Mouse (Mus musculus): Measurements from ENCODE around the gene Bcas3. TPM values are rescaled to one million over a fixed set of nuclear protein-coding genes. Genes with fewer than 3 reads are reported as not detected.

The Bcas3 gene
- polyA plus RNA-seq, 1 experiment from 2014 or later: 26.0 TPM

DNA sequence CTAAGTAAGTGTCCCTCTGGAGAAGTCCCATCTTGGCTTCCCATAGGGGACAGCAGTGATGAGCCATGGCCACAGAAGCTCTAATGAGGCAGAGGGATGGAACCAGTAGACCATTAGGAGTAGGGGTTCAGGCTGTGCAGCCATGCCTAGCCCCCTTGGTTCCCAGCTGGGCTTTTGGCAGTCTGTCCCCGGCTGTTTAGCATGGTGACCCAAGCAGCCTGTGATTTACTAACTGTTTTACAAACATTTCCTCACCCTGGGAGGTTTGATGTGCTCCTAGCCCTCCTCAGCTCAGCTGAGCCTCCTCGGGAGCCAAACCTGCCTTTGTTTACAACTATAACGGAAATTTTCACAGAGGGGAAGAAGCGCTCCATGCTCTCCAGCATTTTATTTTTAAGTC is 322.3 kb downstream of the Bcas3 start:
- Histone ChIP-seq H3K36me3 (ENCODE audit: insufficient read depth, low read length) (no peaks in the 10 kb centered on the region), H3K27me3 (replicated peaks; ENCODE audit: insufficient read depth, low read length) (no peaks in the 10 kb centered on the region), H3K27ac (ENCODE audit: low read length) (peak overlapping the region; percentile 79), H3K4me1 (ENCODE audit: insufficient read depth, low read depth, low read length) (peaks cover 15% of the 10 kb centered on the region; the same call in 1 of the 2 replicates), H3K4me3 (ENCODE audit: low read depth, low read length) (no peak overlapping the region), H3K9ac (replicated peaks; ENCODE audit: low read depth) (0 out of 2 replicates have a peak overlapping the region, but pooled peaks have one; percentile 1), H3K9me3 (ENCODE audit: low read length) (no peaks in the 10 kb centered on the region), H3K4me2 (replicated peaks; ENCODE audit: low read depth, low read length) (no peak overlapping the region)
- peak; percentile 47 for ATAC-seq
- peak; percentile 64 for DNase-seq (ENCODE audit: low spot score)
- TF ChIP-seq CTCF (IDR thresholded peaks at IDR 0.05): no peak
- TF ChIP-seq EP300 (IDR thresholded peaks at IDR 0.05): peak; percentile 42; the same call in 1 of the 2 replicates
- 27% methylated on average over 4 of the region's 4 CpGs for WGBS

DNA sequence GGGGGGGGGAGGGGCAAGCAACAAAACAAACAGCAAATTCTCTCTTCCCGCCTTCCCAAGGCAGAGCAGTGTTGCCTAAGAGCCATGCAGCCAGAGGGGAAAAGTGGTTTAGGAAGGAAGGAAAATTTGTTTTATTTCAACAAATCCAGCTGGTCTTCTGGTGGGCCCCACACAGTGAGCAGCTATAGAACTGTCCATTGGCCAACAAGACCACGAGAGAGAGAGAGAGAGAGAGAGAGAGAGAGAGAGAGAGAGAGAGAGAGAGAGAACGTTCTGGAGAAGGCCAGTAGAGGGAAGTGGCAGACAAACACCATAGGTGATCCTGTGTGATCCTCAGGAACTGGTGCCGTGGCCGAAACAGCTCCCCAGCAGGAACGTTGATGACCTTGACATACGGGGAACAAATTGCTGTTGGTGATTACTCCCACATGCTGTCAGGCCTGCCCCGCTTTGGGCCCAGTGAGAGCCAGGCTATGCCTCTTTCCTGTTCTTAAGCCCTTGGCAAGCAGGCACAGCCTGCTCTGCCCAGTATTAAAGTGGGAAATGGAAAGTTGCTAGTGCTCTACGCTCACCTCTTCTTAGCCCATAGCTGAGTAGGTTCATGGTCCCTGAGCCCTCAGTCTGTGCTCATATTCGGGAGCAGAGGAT is 323.5 kb downstream of the Bcas3 start:
- Histone ChIP-seq H3K27ac (ENCODE audit: low read length) (peak overlapping the region; percentile 79), H3K4me2 (replicated peaks; ENCODE audit: low read depth, low read length) (no peak overlapping the region), H3K9me3 (ENCODE audit: low read length) (no peaks in the 10 kb centered on the region), H3K4me1 (ENCODE audit: insufficient read depth, low read depth, low read length) (peaks cover 15% of the 10 kb centered on the region; the same call in 1 of the 2 replicates), H3K27me3 (replicated peaks; ENCODE audit: insufficient read depth, low read length) (no peaks in the 10 kb centered on the region), H3K9ac (replicated peaks; ENCODE audit: low read depth) (no peak overlapping the region), H3K4me3 (ENCODE audit: low read depth, low read length) (no peak overlapping the region), H3K36me3 (ENCODE audit: insufficient read depth, low read length) (no peaks in the 10 kb centered on the region)
- 29% methylated on average over 10 of the region's 10 CpGs for WGBS
- ATAC-seq (peak; percentile 51), DNase-seq (ENCODE audit: low spot score) (peak; percentile 84)
- TF ChIP-seq CTCF (IDR thresholded peaks at IDR 0.05): peak; percentile 37; the same call in 1 of the 2 replicates
- TF ChIP-seq EP300 (IDR thresholded peaks at IDR 0.05): no peak

DNA sequence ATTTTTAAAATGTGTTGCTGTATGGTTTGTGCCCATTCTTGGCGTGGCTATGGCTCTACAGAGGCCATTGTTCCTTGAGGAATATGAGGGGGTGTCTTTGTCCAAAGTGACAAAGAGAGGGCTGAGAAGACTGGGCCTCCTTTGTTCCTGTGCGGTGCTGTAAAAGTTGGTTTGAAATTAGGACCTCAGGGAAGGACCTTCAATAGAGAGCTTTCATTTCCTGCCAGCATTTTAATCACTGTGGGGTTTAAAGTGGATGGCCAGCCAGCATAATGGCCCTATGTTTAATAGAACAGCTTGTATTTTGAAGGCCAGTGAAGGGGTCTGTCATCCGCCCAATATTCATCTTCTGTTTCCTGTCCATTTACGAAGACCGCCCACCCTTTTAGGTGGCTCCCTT is 325.7 kb downstream of the Bcas3 start:
- no peaks in the 10 kb centered on the region for H3K27me3 ChIP-seq (replicated peaks; ENCODE audit: insufficient read depth, low read length)
- H3K4me2 ChIP-seq (replicated peaks; ENCODE audit: low read depth, low read length): no peak overlapping the region
- no peaks in the 10 kb centered on the region for H3K36me3 ChIP-seq (ENCODE audit: insufficient read depth, low read length)
- H3K27ac ChIP-seq (ENCODE audit: low read length): peak overlapping the region; percentile 26; the same call in 1 of the 2 replicates
- H3K4me3 ChIP-seq (ENCODE audit: low read depth, low read length): no peak overlapping the region
- ATAC-seq (no peak), DNase-seq (ENCODE audit: low spot score) (no peak)
- H3K4me1 ChIP-seq (ENCODE audit: insufficient read depth, low read depth, low read length): peaks cover 15% of the 10 kb centered on the region; the same call in 1 of the 2 replicates
- 50% methylated on average over 5 of the region's 5 CpGs for WGBS
- H3K9me3 ChIP-seq (ENCODE audit: low read length): no peaks in the 10 kb centered on the region
- no peak overlapping the region for H3K9ac ChIP-seq (replicated peaks; ENCODE audit: low read depth)
- no peak for TF ChIP-seq CTCF (IDR thresholded peaks at IDR 0.05)
- TF ChIP-seq EP300 (IDR thresholded peaks at IDR 0.05): no peak

DNA sequence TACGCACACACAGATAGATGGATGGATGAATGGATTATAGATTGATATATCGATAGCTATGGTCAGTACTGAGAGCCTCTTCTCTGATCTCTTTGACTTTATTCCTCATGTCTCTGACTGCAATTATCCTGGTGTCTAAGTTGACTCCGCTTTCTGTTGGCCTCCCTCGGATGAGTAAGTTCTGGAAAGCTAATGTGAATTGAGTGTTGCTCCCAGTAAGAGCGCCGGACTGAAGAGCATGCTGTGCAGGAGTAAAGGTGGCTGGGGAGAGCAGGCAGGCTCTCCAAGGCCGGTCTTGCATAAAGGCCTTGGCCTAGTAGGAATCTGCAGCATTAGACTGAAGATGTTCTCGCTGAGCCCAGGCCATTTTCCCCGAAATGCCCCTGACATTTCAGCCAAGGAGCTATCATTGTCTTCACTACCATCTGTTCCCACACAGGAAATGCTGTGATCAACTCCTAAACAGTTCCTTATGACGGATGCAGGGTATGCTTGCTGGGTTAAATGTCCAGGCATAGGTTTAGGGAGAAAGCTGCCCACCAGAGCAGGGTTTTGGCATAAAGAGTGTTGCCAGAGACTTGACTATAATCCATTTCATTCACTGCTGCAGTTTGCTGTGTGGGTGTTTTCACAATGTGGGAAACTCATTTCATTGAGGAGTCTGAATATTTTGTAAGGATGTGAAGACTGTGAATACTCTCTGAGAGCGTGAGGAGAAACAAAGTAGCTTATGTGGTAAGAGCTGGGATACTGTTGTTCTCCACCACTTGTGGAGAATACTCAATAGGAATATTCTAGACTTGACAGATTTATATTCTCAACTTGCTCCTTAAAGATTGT is 328.8 kb downstream of the Bcas3 start:
- Histone ChIP-seq H3K9me3 (ENCODE audit: low read length) (no peaks in the 10 kb centered on the region), H3K27me3 (replicated peaks; ENCODE audit: insufficient read depth, low read length) (no peaks in the 10 kb centered on the region), H3K9ac (replicated peaks; ENCODE audit: low read depth) (no peak overlapping the region), H3K27ac (ENCODE audit: low read length) (peak overlapping the region; percentile 28; the same call in 1 of the 2 replicates), H3K4me2 (replicated peaks; ENCODE audit: low read depth, low read length) (no peak overlapping the region), H3K4me1 (ENCODE audit: insufficient read depth, low read depth, low read length) (peaks cover 3% of the 10 kb centered on the region; the same call in 1 of the 2 replicates), H3K36me3 (ENCODE audit: insufficient read depth, low read length) (no peaks in the 10 kb centered on the region), H3K4me3 (ENCODE audit: low read depth, low read length) (no peak overlapping the region)
- no peak for ATAC-seq
- no peak for TF ChIP-seq CTCF (IDR thresholded peaks at IDR 0.05)
- TF ChIP-seq EP300 (IDR thresholded peaks at IDR 0.05): no peak
- no peak for DNase-seq (ENCODE audit: low spot score)
- WGBS: 79% methylated on average over 11 of the region's 11 CpGs

DNA sequence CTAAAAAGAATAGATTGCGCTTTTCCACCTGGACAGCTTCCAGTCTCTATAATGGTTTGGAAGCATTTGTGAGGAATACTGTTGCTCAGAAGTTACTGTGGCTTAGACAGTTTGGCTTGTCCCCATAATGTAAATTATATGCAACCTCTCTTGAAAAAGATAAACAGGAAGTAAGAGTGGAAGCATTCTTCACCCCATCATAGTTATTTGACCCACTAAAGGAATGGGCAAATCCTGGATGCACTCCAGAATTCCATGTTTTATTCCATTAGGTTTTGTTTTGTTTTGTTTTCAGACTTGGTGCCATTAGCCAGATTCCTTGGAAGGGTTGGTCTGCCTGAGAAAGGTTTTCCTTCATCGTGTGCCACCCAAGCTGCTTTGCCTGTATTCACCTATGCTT is 332.0 kb downstream of the Bcas3 start:
- Histone ChIP-seq H3K36me3 (ENCODE audit: insufficient read depth, low read length) (no peaks in the 10 kb centered on the region), H3K9me3 (ENCODE audit: low read length) (no peaks in the 10 kb centered on the region), H3K4me1 (ENCODE audit: insufficient read depth, low read depth, low read length) (no peaks in the 10 kb centered on the region), H3K9ac (replicated peaks; ENCODE audit: low read depth) (no peak overlapping the region), H3K4me3 (ENCODE audit: low read depth, low read length) (no peak overlapping the region), H3K4me2 (replicated peaks; ENCODE audit: low read depth, low read length) (no peak overlapping the region), H3K27ac (ENCODE audit: low read length) (0 out of 2 replicates have a peak overlapping the region, but pooled peaks have one; percentile 16), H3K27me3 (replicated peaks; ENCODE audit: insufficient read depth, low read length) (no peaks in the 10 kb centered on the region)
- DNase-seq (ENCODE audit: low spot score) (no peak), ATAC-seq (no peak)
- no peak for TF ChIP-seq EP300 (IDR thresholded peaks at IDR 0.05)
- no peak for TF ChIP-seq CTCF (IDR thresholded peaks at IDR 0.05)
- 55% methylated on average over 2 of the region's 2 CpGs for WGBS

DNA sequence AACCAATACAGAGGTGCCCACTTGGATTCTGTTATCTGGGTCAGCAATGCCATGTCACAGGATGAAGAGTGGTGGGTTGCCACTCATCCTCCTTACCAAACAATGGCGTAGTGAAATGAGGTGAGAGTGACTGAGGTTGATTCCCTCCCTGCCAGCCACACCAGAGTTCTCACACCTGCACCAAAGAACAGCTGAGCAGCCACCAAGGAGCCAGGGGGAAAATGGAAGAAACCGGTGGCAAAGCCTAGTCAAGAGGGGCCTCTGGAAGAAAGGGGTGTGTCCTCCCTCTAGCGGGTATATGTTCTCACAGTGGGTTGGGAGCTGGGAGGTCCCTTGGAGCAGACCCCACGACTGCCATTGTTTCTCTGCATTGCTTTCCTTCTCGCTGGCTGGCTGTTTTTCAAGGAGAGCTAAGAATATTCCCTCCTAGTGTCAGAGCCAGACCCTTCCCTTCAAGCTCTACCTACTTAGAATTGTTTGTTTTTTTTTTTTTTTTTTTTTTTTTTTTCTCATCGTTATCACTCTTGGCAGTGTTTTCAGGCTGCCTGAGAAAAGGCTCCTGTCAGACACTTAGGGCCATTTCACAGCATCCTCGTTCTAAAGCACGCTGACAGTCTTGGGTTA is 335.0 kb downstream of the Bcas3 start:
- H3K4me1 ChIP-seq (ENCODE audit: insufficient read depth, low read depth, low read length): no peaks in the 10 kb centered on the region
- H3K36me3 ChIP-seq (ENCODE audit: insufficient read depth, low read length): no peaks in the 10 kb centered on the region
- DNase-seq (ENCODE audit: low spot score): peak; percentile 54
- no peak overlapping the region for H3K27ac ChIP-seq (ENCODE audit: low read length)
- no peak overlapping the region for H3K4me3 ChIP-seq (ENCODE audit: low read depth, low read length)
- no peak overlapping the region for H3K9ac ChIP-seq (replicated peaks; ENCODE audit: low read depth)
- no peaks in the 10 kb centered on the region for H3K9me3 ChIP-seq (ENCODE audit: low read length)
- 22% methylated on average over 8 of the region's 8 CpGs for WGBS
- H3K27me3 ChIP-seq (replicated peaks; ENCODE audit: insufficient read depth, low read length): no peaks in the 10 kb centered on the region
- no peak overlapping the region for H3K4me2 ChIP-seq (replicated peaks; ENCODE audit: low read depth, low read length)
- TF ChIP-seq CTCF (IDR thresholded peaks at IDR 0.05): no peak
- TF ChIP-seq EP300 (IDR thresholded peaks at IDR 0.05): no peak
- ATAC-seq: peak; percentile 37; the same call in 1 of the 2 replicates
